Mouse (Mus musculus) activated CD4-positive, CD25-positive, alpha-beta regulatory T cell, adult 4 months (primary cell): Measurements from ENCODE around the gene Exosc9. TPM values are rescaled to one million over a fixed set of nuclear protein-coding genes. Genes with fewer than 3 reads are reported as not detected.

ENCODE experiments used
- ATAC-seq: one replicate; pipeline ENCODE4 v1.8.0; 2017
- polyA plus RNA-seq, 2 experiments: library from polyadenylated mRNA; unstranded; fragments of 100-300 nt; shearing (Covaris generic); gene quantifications; one replicate each; pipeline ENCODE4 v1.2.1; 2017

Exosc9 gene
- polyA plus RNA-seq, result 10 to 100 TPM; 48.1 to 54.1 TPM

GRCm38 (mm10) chr3:36552406-36553047, at the start of gene Exosc9:
TSS of gene Exosc9 (plus strand) at chr3:36552606.
- peak; percentile 78 for ATAC-seq

- no peak for ATAC-seq
Observed at GRCm38 (mm10) chr3:36505306-36505705, 47.1 kb upstream of the Exosc9 start.

- ATAC-seq, result no peak
Observed at GRCm38 (mm10) chr3:36505809-36506735, 46.3 kb upstream of the Exosc9 start.

- ATAC-seq, result no peak
Observed at GRCm38 (mm10) chr3:36511491-36511890, 40.9 kb upstream of the Exosc9 start.

GRCm38 (mm10) chr3:36516196-36516595, 36.2 kb upstream of the Exosc9 start:
- ATAC-seq, result no peak

GRCm38 (mm10) chr3:36521073-36522060, 31.0 kb upstream of the Exosc9 start, which contains the start of gene Gm11549:
TSS of gene Gm11549 (minus strand) at chr3:36521813.
- ATAC-seq, result no peak

- no peak for ATAC-seq
Observed at GRCm38 (mm10) chr3:36522137-36522536, 30.3 kb upstream of the Exosc9 start.

GRCm38 (mm10) chr3:36524466-36524865, 27.9 kb upstream of the Exosc9 start:
- no peak for ATAC-seq

GRCm38 (mm10) chr3:36530345-36530744, 22.1 kb upstream of the Exosc9 start:
- ATAC-seq, result no peak

GRCm38 (mm10) chr3:36530781-36531180, 21.6 kb upstream of the Exosc9 start:
- no peak for ATAC-seq

- ATAC-seq, result no peak
Observed at GRCm38 (mm10) chr3:36531242-36531641, 21.2 kb upstream of the Exosc9 start.

GRCm38 (mm10) chr3:36531979-36532542, 20.3 kb upstream of the Exosc9 start:
- ATAC-seq, result no peak

- ATAC-seq, result no peak
Observed at GRCm38 (mm10) chr3:36532738-36533137, 19.7 kb upstream of the Exosc9 start.

GRCm38 (mm10) chr3:36533201-36533672, 19.2 kb upstream of the Exosc9 start:
- ATAC-seq, result no peak

GRCm38 (mm10) chr3:36536041-36536440, 16.4 kb upstream of the Exosc9 start:
- no peak for ATAC-seq

GRCm38 (mm10) chr3:36537701-36538470, 14.5 kb upstream of the Exosc9 start:
- ATAC-seq, result no peak

- no peak for ATAC-seq
Observed at GRCm38 (mm10) chr3:36540756-36541155, 11.7 kb upstream of the Exosc9 start.

GRCm38 (mm10) chr3:36541399-36541798, 11.0 kb upstream of the Exosc9 start:
- no peak for ATAC-seq

- no peak for ATAC-seq
Observed at GRCm38 (mm10) chr3:36544961-36545360, 7.4 kb upstream of the Exosc9 start.

- no peak for ATAC-seq
Observed at GRCm38 (mm10) chr3:36551343-36551742, 1.1 kb upstream of the Exosc9 start.

GRCm38 (mm10) chr3:36551851-36552384, 488 bp upstream of the Exosc9 start:
- peak; percentile 85 for ATAC-seq
